Mouse (Mus musculus) G1E-ER4 (cell line): ENCODE results near the gene Grk6. TPM values are rescaled to one million over a fixed set of nuclear protein-coding genes. Genes with fewer than 3 reads are reported as not detected.

ENCODE experiments used
- GATA1 ChIP-seq: IDR thresholded peaks from one replicate; pipeline ENCODE4 v1.8.0; 2012; ENCODE audit warnings: low read length, inconsistent platforms
- polyA plus RNA-seq: library from polyadenylated mRNA; stranded (reverse); fragments of >175 nt; gene quantifications from 2 replicates; pipeline ENCODE4 v1.2.3, GENCODE M21; 2012

Gene Grk6
- polyA plus RNA-seq, result 82.8 and 89.1 TPM in 2 replicates

DNA sequence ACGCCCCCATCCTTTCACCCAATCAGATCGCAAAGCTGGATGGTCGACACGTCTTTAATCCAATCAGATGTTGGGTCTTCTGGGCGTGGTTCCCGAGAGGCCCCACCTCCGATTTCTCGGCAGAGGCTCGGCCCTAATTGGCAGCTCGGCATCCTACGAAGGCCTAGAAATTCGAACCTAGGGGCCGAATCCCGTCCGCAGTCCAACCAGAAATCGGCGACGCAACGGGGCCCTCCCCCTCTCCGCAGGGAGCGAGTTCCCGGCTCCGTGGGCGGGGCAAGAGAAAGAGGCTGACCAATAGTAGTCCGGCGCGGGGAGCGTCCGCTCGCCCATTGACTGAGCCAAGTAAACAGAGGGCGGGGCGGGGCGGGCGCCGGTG, at the start of gene Grk6:
Gene Grk6, plus strand, starts transcription at position 136 of the 379 bp plus-strand sequence.
- no peak for TF ChIP-seq GATA1

- no peak for TF ChIP-seq GATA1
These were observed 46.8 kb upstream of the Grk6 start, which contains the start of gene Slc34a1 for GRCm38 (mm10) chr13:55398088-55398487. TSS of gene Slc34a1 (plus strand) at chr13:55398187.

DNA sequence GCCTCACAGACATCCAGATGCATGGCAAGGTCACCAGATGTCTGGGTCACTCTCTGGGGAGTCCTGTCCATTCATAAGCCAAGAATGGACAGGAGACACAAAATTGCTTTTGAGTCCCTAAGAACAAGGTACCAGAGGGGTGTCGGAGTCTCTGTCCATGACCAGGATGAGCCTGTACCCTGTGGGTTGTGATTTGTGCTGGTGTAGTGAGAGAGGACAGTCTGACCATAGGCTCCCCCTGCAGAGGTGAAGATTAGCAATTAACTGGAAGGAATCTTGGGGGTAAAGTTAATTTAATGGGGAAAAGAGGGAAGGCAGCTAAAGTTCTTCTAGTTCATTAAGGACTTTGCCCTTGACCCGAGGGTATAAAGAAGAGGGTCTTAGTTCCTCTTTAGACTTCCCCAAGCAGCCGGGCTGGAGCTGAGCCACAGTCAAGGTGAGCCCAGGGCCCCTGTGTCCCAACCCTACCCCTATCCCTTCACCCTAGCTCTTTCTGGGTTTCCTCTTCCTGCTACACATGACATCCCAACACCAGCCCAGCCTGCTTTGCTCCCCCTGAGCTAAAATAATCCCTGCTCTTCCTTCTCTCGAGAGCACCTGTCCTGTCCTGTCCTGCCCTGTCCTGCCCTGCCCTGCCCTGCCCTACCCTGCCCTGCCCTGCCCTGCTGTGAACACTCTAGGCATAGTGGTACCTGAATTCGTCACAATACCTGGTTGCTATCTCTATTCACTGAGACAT, 45.4 kb upstream of the Grk6 start:
- TF ChIP-seq GATA1, result no peak

- no peak for TF ChIP-seq GATA1
These were observed 44.9 kb upstream of the Grk6 start for GRCm38 (mm10) chr13:55400039-55400346.

DNA sequence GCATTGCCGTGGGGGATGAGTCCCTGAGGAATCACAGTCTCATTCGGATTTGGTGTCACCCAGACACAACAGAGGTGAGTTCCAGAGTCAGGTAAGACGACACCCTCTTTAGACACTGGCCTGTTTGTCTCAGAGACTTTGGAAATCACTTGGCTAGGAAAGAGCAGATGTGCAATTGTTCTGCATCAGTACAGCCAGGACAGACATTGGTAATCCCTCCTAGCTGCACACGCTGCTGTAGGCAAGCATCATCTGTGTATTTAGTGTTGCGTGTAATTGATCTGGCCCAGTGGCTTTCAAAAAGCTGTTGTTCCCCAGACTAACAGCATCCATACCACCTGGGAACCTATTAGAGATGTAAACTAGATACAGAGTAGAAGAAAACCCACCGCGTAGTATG, 41.6 kb upstream of the Grk6 start:
- no peak for TF ChIP-seq GATA1

- no peak for TF ChIP-seq GATA1
These were observed 40.7 kb upstream of the Grk6 start for GRCm38 (mm10) chr13:55403935-55404852.

DNA sequence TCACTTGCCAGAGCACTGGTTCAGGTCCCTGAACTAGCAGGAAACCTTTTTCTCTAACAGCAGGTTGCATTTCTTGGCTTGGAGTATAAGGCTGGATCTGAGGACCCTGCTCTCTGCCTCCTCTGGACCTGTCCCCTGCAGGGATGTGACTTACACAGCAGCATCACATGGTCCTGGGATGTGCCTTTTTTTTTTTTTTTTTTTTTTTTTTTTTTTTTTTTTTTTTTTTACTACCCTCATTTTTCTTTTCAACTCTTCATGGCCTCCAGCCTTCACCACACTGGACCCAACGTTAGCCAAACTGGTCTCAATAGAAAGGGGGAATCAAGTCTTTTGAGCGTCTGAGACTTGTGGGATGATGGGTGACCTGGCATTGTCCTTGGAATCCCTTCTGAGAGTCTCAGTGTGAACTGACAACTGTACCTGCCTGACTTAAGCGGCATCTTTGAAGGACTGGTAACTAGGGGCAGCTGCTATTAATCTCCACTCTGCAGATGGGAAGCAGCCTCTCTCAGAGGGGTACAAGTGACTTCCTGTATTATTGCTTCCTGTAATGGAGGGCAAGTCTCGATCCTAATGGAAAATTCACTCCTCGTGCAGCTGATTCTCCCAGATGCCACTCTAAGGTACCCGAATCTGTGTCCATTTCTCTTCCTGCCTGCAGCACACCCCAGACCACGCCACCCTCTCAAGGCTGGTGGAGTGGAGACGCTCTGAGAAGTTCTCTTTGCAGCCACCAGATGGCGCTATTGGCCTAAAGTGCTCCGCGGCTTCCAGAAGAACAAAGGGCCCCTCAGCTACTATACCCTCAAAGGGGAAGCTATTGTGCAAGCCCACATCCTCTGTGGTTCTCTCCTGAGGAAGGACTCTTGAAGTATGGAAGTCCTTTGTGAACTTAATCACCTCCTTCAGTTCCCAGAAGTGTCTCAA, 39.8 kb upstream of the Grk6 start:
- no peak for TF ChIP-seq GATA1

DNA sequence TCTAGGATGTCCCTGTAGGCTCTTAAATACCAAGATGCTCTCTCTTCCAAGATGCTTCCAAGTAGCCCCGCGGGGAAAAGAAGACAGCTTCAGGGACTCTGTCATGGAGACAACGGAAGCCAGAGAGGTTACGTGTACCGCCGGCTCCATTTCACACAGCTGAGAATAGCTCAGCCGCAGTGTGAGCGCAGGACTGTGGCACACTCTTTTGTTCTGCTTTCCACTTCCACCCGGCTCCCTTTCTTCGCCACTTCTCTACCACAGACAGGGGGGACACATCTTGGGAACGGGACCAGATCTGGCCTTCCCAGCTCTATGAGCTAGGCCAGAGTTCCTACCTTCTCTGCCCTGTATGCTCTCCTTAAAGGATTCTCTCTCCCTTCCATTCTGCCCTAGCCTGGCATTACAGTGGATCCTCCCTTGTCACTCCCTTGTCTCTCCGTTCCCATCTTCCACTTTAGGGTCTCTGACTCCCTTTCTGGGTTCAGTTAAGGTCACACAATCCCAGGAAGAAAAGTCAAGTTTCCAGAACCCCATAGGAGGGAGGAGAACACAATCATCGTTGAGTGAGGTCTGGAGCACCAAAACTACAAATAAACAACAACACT, 39.0 kb upstream of the Grk6 start:
- no peak for TF ChIP-seq GATA1

DNA sequence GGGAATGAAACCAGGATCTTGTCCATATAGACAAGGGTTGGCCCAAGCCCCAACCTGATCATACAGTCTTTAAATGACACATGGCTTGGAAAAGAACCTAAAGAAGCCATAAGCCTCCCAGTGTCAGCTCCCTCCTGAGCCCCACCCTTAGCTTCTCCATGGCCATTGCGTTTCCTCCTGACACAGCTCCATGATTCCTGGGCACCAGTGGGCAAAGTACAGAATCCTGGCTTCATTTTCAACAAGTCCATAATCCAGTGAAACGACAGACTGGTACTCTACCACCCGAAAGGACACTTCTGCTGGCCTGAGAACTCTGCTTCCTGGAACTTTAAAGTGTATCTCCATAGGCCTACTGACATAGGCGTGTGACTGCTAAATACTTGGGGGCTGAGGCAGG, 37.5 kb upstream of the Grk6 start:
- no peak for TF ChIP-seq GATA1

GRCm38 (mm10) chr13:55408546-55409120, 36.2 kb upstream of the Grk6 start:
- TF ChIP-seq GATA1, result no peak

- no peak for TF ChIP-seq GATA1
These were observed 33.0 kb upstream of the Grk6 start for GRCm38 (mm10) chr13:55411826-55412225.

DNA sequence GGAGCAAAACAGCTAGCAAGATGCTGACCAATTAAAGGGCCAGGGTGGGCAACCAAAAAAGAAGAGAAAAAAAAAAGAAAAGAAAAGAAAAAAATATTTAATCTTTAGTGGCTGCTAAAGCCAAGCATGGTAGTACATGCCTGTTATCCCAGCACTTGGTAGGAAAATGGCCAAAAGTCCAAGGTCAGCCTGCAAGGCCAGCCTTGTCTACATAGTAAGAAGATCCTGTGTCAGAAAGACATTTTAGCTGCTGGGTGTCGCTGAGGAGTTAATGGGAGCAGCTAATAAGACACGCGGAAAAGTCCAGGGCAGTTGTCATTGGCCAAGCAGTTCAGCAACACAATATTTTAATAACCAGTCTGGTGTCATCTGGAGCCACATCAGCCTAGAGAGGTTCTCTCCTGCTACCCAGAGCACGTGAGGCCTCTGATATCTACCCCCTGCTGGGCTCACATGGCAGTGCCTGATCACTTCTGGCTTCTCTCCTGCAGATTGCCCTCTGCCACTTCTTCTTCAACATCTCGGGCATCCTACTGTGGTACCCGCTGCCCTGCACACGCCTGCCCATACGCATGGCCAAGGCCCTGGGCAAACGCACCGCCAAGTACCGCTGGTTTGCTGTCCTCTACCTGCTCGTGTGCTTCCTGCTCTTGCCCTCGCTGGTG, 32.1 kb upstream of the Grk6 start:
- TF ChIP-seq GATA1, result no peak

DNA sequence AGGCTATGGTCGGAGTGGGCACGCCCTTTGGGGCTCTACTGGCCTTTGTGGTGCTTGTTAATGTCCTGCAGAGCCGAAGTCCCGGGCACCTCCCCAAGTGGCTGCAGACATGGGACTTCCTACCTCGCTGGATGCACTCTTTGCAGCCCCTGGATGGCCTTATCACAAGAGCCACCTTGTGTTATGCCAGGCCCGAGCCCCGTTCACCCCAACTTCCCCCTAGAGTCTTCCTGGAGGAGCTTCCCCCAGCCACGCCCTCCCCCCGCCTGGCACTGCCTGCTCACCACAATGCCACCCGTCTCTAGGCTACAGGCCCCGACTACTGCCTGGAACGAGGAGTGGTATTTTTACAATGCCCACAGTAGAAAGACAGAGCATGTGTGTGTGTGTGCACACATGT, 31.5 kb upstream of the Grk6 start:
- TF ChIP-seq GATA1, result no peak

- TF ChIP-seq GATA1, result no peak
These were observed 30.0 kb upstream of the Grk6 start, which contains the start of gene Pfn3 for GRCm38 (mm10) chr13:55414743-55415380. TSS of gene Pfn3 (minus strand) at chr13:55415232.
